Mouse (Mus musculus): ENCODE data around the gene Ppp1r3d. TPM values are rescaled to one million over a fixed set of nuclear protein-coding genes. Genes with fewer than 3 reads are reported as not detected.

Ppp1r3d gene
- polyA plus RNA-seq (2015; fragmentation: Nextera tagmentation; extraction: Ambion mirVana): 2.8 and 3.3 TPM in 2 replicates

DNA sequence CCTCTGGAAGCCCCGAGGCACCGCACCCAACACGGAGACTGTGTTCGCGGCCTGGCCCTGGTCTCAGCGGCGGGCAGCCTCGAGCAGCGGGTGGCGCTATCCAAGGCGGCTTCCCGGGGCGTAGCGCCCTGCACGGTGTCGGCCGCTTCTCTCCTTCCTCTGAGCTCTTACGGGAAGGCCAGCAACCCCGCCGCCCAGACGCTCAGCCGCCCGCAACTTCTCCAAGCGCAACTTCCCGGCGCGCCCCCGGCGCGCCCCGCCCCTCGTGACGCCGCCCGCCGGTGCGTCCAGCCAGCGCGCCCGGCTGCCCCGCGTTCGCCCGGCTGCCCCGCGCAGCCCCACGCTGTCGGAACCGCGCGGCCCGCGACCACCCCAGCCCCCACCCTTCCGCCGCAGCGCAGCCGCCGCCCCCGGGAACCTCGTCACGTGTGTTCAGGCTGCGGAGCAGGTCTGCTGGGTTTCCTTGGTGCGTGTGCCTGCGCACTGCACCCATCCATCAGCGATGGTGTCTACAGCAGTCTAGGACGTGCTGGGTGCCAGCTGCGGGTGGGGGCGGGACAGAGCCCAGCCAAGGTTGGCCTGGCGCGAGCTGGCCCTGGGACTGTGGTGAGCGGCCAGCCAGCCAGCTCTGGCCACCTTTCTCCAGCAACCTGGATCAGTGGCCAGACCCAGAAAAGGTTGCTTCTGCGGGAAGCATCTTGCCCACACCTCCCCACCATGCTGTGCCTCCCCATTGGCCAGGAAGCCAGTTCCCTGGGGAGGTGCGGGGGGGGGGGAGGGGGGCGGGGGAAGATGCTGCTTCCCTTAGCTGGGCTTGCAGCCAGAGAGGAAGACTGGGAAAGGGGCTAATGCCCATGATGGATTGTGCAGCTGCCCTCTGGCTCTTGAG lies at the start of gene Ppp1r3d, which contains the start of gene Fam217b:
Ppp1r3d (minus strand) TSS at position 212 of the 889 bp plus-strand sequence.
Fam217b (plus strand) TSS at position 264 of the 889 bp plus-strand sequence.
- Histone ChIP-seq H3K4me1 (replicated peaks; ENCODE audit: control insufficient read depth, insufficient read depth) (peaks cover 7% of the 10 kb centered on the region; the same call in 1 of the 2 replicates), H3K27me3 (ENCODE audit: control insufficient read depth, insufficient read depth, low read length) (no peaks in the 10 kb centered on the region), H3K4me2 (replicated peaks; ENCODE audit: low read depth) (peak within 1 kb of the TSS; percentile 95), H3K9ac (ENCODE audit: low read length) (peak within 1 kb of the TSS; percentile 64), H3K36me3 (ENCODE audit: control insufficient read depth, insufficient read depth, low read length) (no peaks in the 10 kb centered on the region), H3K9me3 (ENCODE audit: control insufficient read depth, low read length) (no peaks in the 10 kb centered on the region), H3K27ac (replicated peaks) (peak within 1 kb of the TSS; percentile 65), H3K4me3 (ENCODE audit: low read depth, low read length) (peak within 1 kb of the TSS; percentile 59)
- TF ChIP-seq CTCF (IDR thresholded peaks at IDR 0.05; ENCODE audit: low read depth) (peak; percentile 47), EP300 (optimal IDR thresholded peaks at IDR 0.05) (no peak)
- peak; percentile 66 for DNase-seq (ENCODE audit: low spot score)
- WGBS: under 1% methylated on average over 58 of the region's 74 CpGs
- peak; percentile 75 for ATAC-seq (ENCODE audit: low FRiP score, low TSS enrichment)

DNA sequence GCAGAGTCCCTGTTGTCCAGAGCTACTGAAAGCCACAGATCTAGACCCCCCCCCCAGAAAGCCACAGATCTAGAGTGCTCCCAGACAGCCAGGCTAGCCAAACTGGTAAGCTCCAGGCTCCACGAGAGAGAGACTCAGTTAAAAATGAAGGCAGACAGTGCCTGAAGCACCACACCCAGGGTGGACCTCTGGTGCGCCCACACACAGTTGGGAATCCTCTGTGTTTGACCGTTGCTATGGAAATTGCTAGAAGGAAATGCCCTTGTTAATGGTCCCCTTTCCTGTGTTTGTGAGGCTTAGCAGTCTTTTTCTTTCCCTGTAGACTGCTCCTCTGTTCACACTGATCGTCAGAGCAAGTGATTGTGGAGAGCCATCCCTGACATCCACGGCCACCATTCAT lies 46.1 kb upstream of the Ppp1r3d start:
- TF ChIP-seq EP300 (optimal IDR thresholded peaks at IDR 0.05): no peak
- no peak for TF ChIP-seq CTCF (IDR thresholded peaks at IDR 0.05; ENCODE audit: low read depth)
- DNase-seq (ENCODE audit: low spot score) (no peak), ATAC-seq (ENCODE audit: low FRiP score, low TSS enrichment) (peak; percentile 47; the same call in 1 of the 2 replicates)
- no peaks in the 10 kb centered on the region for H3K9me3 ChIP-seq (ENCODE audit: control insufficient read depth, low read length)
- no peak overlapping the region for H3K4me2 ChIP-seq (replicated peaks; ENCODE audit: low read depth)
- 35% methylated on average over 5 of the region's 5 CpGs for whole genome bisulfite sequencing
- H3K27me3 ChIP-seq (ENCODE audit: control insufficient read depth, insufficient read depth, low read length): no peaks in the 10 kb centered on the region
- 0 out of 2 replicates have a peak, but pooled peaks cover 2% of the 10 kb centered on the region for H3K4me1 ChIP-seq (replicated peaks; ENCODE audit: control insufficient read depth, insufficient read depth)
- H3K27ac ChIP-seq (replicated peaks): no peak overlapping the region
- H3K9ac ChIP-seq (ENCODE audit: low read length): no peak overlapping the region
- no peaks in the 10 kb centered on the region for H3K36me3 ChIP-seq (ENCODE audit: control insufficient read depth, insufficient read depth, low read length)
- no peak overlapping the region for H3K4me3 ChIP-seq (ENCODE audit: low read depth, low read length)

DNA sequence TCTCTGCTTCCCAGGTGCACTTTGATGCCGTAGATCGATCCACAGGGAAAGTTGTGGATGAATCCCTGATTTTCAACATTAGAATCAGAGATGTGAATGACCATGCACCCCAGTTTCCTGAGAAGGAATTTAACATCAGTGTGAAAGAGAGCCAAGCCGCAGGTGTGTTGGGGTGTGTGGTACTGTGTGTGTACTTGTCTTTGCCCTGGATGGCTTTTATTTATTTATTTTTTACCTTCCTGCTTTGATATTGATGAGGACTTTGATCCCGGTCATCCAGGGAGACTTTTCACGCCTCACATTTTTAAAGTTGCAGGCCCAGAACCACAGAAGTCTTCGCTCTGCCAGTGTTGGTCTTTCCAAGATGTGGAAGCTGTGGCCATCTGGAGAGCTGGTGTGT lies 43.1 kb upstream of the Ppp1r3d start:
- Histone ChIP-seq H3K9me3 (ENCODE audit: control insufficient read depth, low read length) (no peaks in the 10 kb centered on the region), H3K36me3 (ENCODE audit: control insufficient read depth, insufficient read depth, low read length) (no peaks in the 10 kb centered on the region), H3K4me1 (replicated peaks; ENCODE audit: control insufficient read depth, insufficient read depth) (0 out of 2 replicates have a peak, but pooled peaks cover 5% of the 10 kb centered on the region), H3K4me2 (replicated peaks; ENCODE audit: low read depth) (no peak overlapping the region), H3K9ac (ENCODE audit: low read length) (no peak overlapping the region), H3K27ac (replicated peaks) (no peak overlapping the region), H3K27me3 (ENCODE audit: control insufficient read depth, insufficient read depth, low read length) (no peaks in the 10 kb centered on the region), H3K4me3 (ENCODE audit: low read depth, low read length) (no peak overlapping the region)
- DNase-seq (ENCODE audit: low spot score) (peak; percentile 27), ATAC-seq (ENCODE audit: low FRiP score, low TSS enrichment) (peak; percentile 71)
- WGBS: 72% methylated on average over 6 of the region's 6 CpGs
- no peak for TF ChIP-seq EP300 (optimal IDR thresholded peaks at IDR 0.05)
- no peak for TF ChIP-seq CTCF (IDR thresholded peaks at IDR 0.05; ENCODE audit: low read depth)

DNA sequence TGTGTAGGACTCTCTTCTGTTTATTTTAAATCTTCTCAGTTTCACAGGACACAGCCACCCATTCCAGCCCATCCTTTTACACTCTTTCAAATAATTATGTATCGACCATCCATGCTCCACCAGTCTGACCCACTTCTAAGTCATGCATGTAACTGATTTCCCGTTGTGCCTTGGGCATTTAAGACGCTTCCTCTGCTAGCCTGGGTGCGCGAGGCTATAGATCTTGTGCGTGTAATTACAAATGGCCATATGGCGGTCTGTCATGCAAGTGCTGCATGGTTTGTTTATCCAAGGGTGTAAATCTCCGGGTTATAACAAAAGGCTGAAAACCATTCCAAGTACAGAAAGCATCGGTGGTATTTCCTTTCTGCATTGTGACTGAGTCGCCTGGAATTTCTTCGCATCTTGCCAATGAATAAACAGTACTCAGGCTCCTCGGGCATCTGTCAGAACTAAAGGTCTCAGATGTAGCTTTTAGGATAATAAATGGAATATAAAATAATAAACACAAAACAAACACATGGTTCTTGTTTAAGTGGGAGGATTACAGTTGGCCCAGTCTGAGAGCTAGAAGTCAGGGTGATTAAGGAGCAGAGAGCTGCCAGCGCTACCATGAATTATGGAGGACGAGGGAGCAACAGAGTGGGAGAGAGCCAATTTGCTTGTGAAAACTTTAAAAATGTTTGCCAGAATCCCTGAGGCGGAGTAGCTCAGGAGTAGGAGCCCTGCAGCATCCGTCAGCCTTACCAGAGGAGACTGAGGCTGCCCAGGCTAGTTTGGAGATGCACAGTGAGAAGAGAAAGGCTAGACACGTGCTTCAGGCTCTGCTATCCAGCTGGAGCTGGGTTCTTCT lies 40.6 kb upstream of the Ppp1r3d start:
- no peaks in the 10 kb centered on the region for H3K36me3 ChIP-seq (ENCODE audit: control insufficient read depth, insufficient read depth, low read length)
- WGBS: 17% methylated on average over 17 of the region's 17 CpGs
- no peaks in the 10 kb centered on the region for H3K27me3 ChIP-seq (ENCODE audit: control insufficient read depth, insufficient read depth, low read length)
- H3K4me2 ChIP-seq (replicated peaks; ENCODE audit: low read depth): 0 out of 2 replicates have a peak overlapping the region, but pooled peaks have one; percentile 14
- DNase-seq (ENCODE audit: low spot score) (peak; percentile 33), ATAC-seq (ENCODE audit: low FRiP score, low TSS enrichment) (peak; percentile 77)
- H3K9me3 ChIP-seq (ENCODE audit: control insufficient read depth, low read length): no peaks in the 10 kb centered on the region
- peak; percentile 85 for TF ChIP-seq EP300 (optimal IDR thresholded peaks at IDR 0.05)
- no peak for TF ChIP-seq CTCF (IDR thresholded peaks at IDR 0.05; ENCODE audit: low read depth)
- peak overlapping the region; percentile 58 for H3K27ac ChIP-seq (replicated peaks)
- no peak overlapping the region for H3K4me3 ChIP-seq (ENCODE audit: low read depth, low read length)
- no peak overlapping the region for H3K9ac ChIP-seq (ENCODE audit: low read length)
- 0 out of 2 replicates have a peak, but pooled peaks cover 5% of the 10 kb centered on the region for H3K4me1 ChIP-seq (replicated peaks; ENCODE audit: control insufficient read depth, insufficient read depth)

DNA sequence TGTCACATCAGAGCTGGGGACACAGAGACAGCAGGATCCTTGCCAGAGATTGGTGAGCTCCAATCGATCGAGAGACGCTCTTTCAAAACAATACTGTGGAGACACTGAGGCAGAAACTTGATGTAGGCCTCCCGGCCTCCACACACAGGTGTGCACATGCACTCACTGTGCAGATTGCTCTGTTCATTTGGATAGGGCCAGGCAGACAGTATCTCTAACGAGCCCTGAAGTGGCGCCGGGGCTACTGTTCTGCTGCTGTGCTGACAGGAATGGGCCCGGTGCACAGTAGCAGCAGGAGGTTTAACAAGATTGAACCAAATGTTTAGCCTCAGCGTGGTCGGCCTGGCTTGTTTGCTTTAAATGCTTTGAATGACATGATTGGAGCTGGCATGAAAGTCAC lies 36.7 kb upstream of the Ppp1r3d start:
- Histone ChIP-seq H3K4me1 (replicated peaks; ENCODE audit: control insufficient read depth, insufficient read depth) (0 out of 2 replicates have a peak, but pooled peaks cover 5% of the 10 kb centered on the region), H3K4me3 (ENCODE audit: low read depth, low read length) (no peak overlapping the region), H3K27ac (replicated peaks) (no peak overlapping the region), H3K9ac (ENCODE audit: low read length) (no peak overlapping the region), H3K4me2 (replicated peaks; ENCODE audit: low read depth) (no peak overlapping the region), H3K9me3 (ENCODE audit: control insufficient read depth, low read length) (no peaks in the 10 kb centered on the region), H3K27me3 (ENCODE audit: control insufficient read depth, insufficient read depth, low read length) (no peaks in the 10 kb centered on the region), H3K36me3 (ENCODE audit: control insufficient read depth, insufficient read depth, low read length) (no peaks in the 10 kb centered on the region)
- 78% methylated on average over 10 of the region's 10 CpGs for WGBS
- DNase-seq (ENCODE audit: low spot score): no peak
- TF ChIP-seq EP300 (optimal IDR thresholded peaks at IDR 0.05) (no peak), CTCF (IDR thresholded peaks at IDR 0.05; ENCODE audit: low read depth) (no peak)
- ATAC-seq (ENCODE audit: low FRiP score, low TSS enrichment): no peak

Measured in stomach, postnatal 0 days (tissue).